Mouse (Mus musculus): ENCODE measurements around the gene Smarcb1.

- TF ChIP-seq POLR2A (IDR thresholded peaks at IDR 0.05; ENCODE audit: extremely low read depth, insufficient read depth, low read length), result no peak
- TF ChIP-seq CTCF (IDR thresholded peaks at IDR 0.05; ENCODE audit: extremely low read depth, insufficient read depth, low read length), result no peak
Observed at GRCm38 (mm10) chr10:75950791-75951210, 29.4 kb upstream of the Smarcb1 start.

Measured in cortical plate, adult 2 months (tissue).